Mouse (Mus musculus): ENCODE measurements around the gene Map7. TPM values are rescaled to one million over a fixed set of nuclear protein-coding genes. Genes with fewer than 3 reads are reported as not detected.

The Map7 gene
- polyA plus RNA-seq, 1 experiment = 0.01 TPM

- H3ac ChIP-seq (ENCODE audit: control insufficient read depth, insufficient read length) = no peak overlapping the region
- no peak overlapping the region for H3K4me2 ChIP-seq (ENCODE audit: low read depth)
- peaks cover 17% of the 10 kb centered on the region for H3K27me3 ChIP-seq (ENCODE audit: control insufficient read depth, insufficient read depth, insufficient read length)
- no peaks in the 10 kb centered on the region for H3K36me3 ChIP-seq (ENCODE audit: control insufficient read depth, insufficient read depth)
- H3K4me3 ChIP-seq = no peak overlapping the region
- H3K79me2 ChIP-seq (ENCODE audit: control insufficient read depth, insufficient read depth) = no peaks in the 10 kb centered on the region
- TF ChIP-seq MAX (IDR thresholded peaks at IDR 0.05; ENCODE audit: low read depth) (no peak), MYOG (IDR thresholded peaks at IDR 0.05; ENCODE audit: control insufficient read depth in 1 of 3, insufficient read depth in 1 of 3, insufficient read length in 2 of 3, low read depth in 2 of 3) (no peak), CEBPB (IDR thresholded peaks at IDR 0.05; ENCODE audit: insufficient read depth, poor library complexity, severe bottlenecking) (no peak), TCF12 (IDR thresholded peaks at IDR 0.05; ENCODE audit: insufficient read depth, poor library complexity, severe bottlenecking) (no peak), SRF (IDR thresholded peaks at IDR 0.05; ENCODE audit: control insufficient read depth, insufficient read length, low read depth) (no peak), E2F4 (IDR thresholded peaks at IDR 0.05; ENCODE audit: insufficient read depth) (no peak), POLR2AphosphoS2 (IDR thresholded peaks at IDR 0.05; ENCODE audit: insufficient read length, low read depth) (no peak), TCF3 (IDR thresholded peaks at IDR 0.05; ENCODE audit: insufficient read length, low read depth) (no peak), USF1 (IDR thresholded peaks at IDR 0.05; ENCODE audit: low read depth) (no peak), MYOD1 (IDR thresholded peaks at IDR 0.05; ENCODE audit: control insufficient read depth in 1 of 3, insufficient read length in 2 of 3, low read depth in 2 of 3) (no peak), POLR2A (IDR thresholded peaks at IDR 0.05; ENCODE audit: insufficient read length, low read depth) (no peak), REST (IDR thresholded peaks at IDR 0.05; ENCODE audit: insufficient read depth, insufficient read length) (no peak)
Measured at GRCm38 (mm10) chr10:20149835-20150355, 1.6 kb downstream of the Map7 start.

GRCm38 (mm10) chr10:20152131-20152530 is 3.9 kb downstream of the Map7 start:
- Histone ChIP-seq H3K4me2 (ENCODE audit: low read depth) (no peak overlapping the region), H3K27me3 (ENCODE audit: control insufficient read depth, insufficient read depth, insufficient read length) (peaks cover 22% of the 10 kb centered on the region), H3ac (ENCODE audit: control insufficient read depth, insufficient read length) (no peak overlapping the region), H3K4me3 (no peak overlapping the region), H3K79me2 (ENCODE audit: control insufficient read depth, insufficient read depth) (no peaks in the 10 kb centered on the region), H3K36me3 (ENCODE audit: control insufficient read depth, insufficient read depth) (no peaks in the 10 kb centered on the region)
- TF ChIP-seq E2F4 (IDR thresholded peaks at IDR 0.05; ENCODE audit: insufficient read depth) = no peak
- TF ChIP-seq POLR2AphosphoS2 (IDR thresholded peaks at IDR 0.05; ENCODE audit: insufficient read length, low read depth) = no peak
- TF ChIP-seq MAX (IDR thresholded peaks at IDR 0.05; ENCODE audit: low read depth) = no peak
- TF ChIP-seq CEBPB (IDR thresholded peaks at IDR 0.05; ENCODE audit: insufficient read depth, poor library complexity, severe bottlenecking) = no peak
- no peak for TF ChIP-seq SRF (IDR thresholded peaks at IDR 0.05; ENCODE audit: control insufficient read depth, insufficient read length, low read depth)
- TF ChIP-seq POLR2A (IDR thresholded peaks at IDR 0.05; ENCODE audit: insufficient read length, low read depth) = no peak
- TF ChIP-seq USF1 (IDR thresholded peaks at IDR 0.05; ENCODE audit: low read depth) = no peak
- no peak for TF ChIP-seq MYOD1 (IDR thresholded peaks at IDR 0.05; ENCODE audit: control insufficient read depth in 1 of 3, insufficient read length in 2 of 3, low read depth in 2 of 3)
- no peak for TF ChIP-seq TCF12 (IDR thresholded peaks at IDR 0.05; ENCODE audit: insufficient read depth, poor library complexity, severe bottlenecking)
- TF ChIP-seq REST (IDR thresholded peaks at IDR 0.05; ENCODE audit: insufficient read depth, insufficient read length) = no peak
- TF ChIP-seq MYOG (IDR thresholded peaks at IDR 0.05; ENCODE audit: control insufficient read depth in 1 of 3, insufficient read depth in 1 of 3, insufficient read length in 2 of 3, low read depth in 2 of 3) = no peak

GRCm38 (mm10) chr10:20153507-20153906 is 5.2 kb downstream of the Map7 start:
- TF ChIP-seq E2F4 (IDR thresholded peaks at IDR 0.05; ENCODE audit: insufficient read depth) (no peak), TCF12 (IDR thresholded peaks at IDR 0.05; ENCODE audit: insufficient read depth, poor library complexity, severe bottlenecking) (no peak), POLR2AphosphoS2 (IDR thresholded peaks at IDR 0.05; ENCODE audit: insufficient read length, low read depth) (no peak), REST (IDR thresholded peaks at IDR 0.05; ENCODE audit: insufficient read depth, insufficient read length) (no peak), CEBPB (IDR thresholded peaks at IDR 0.05; ENCODE audit: insufficient read depth, poor library complexity, severe bottlenecking) (no peak), USF1 (IDR thresholded peaks at IDR 0.05; ENCODE audit: low read depth) (no peak), MAX (IDR thresholded peaks at IDR 0.05; ENCODE audit: low read depth) (no peak)
- no peak overlapping the region for H3ac ChIP-seq (ENCODE audit: control insufficient read depth, insufficient read length)
- H3K36me3 ChIP-seq (ENCODE audit: control insufficient read depth, insufficient read depth) = no peaks in the 10 kb centered on the region
- no peak overlapping the region for H3K4me3 ChIP-seq
- H3K79me2 ChIP-seq (ENCODE audit: control insufficient read depth, insufficient read depth) = no peaks in the 10 kb centered on the region
- H3K27me3 ChIP-seq (ENCODE audit: control insufficient read depth, insufficient read depth, insufficient read length) = peaks cover 18% of the 10 kb centered on the region
- no peak overlapping the region for H3K4me2 ChIP-seq (ENCODE audit: low read depth)

GRCm38 (mm10) chr10:20155401-20155800 is 7.1 kb downstream of the Map7 start:
- H3K36me3 ChIP-seq (ENCODE audit: control insufficient read depth, insufficient read depth) = no peaks in the 10 kb centered on the region
- no peak overlapping the region for H3K4me2 ChIP-seq (ENCODE audit: low read depth)
- H3ac ChIP-seq (ENCODE audit: control insufficient read depth, insufficient read length) = no peak overlapping the region
- peaks cover 6% of the 10 kb centered on the region for H3K27me3 ChIP-seq (ENCODE audit: control insufficient read depth, insufficient read depth, insufficient read length)
- TF ChIP-seq MAX (IDR thresholded peaks at IDR 0.05; ENCODE audit: low read depth) (no peak), MYOD1 (IDR thresholded peaks at IDR 0.05; ENCODE audit: control insufficient read depth in 1 of 3, insufficient read length in 2 of 3, low read depth in 2 of 3) (no peak), USF1 (IDR thresholded peaks at IDR 0.05; ENCODE audit: low read depth) (no peak), REST (IDR thresholded peaks at IDR 0.05; ENCODE audit: insufficient read depth, insufficient read length) (no peak), SRF (IDR thresholded peaks at IDR 0.05; ENCODE audit: control insufficient read depth, insufficient read length, low read depth) (no peak), E2F4 (IDR thresholded peaks at IDR 0.05; ENCODE audit: insufficient read depth) (no peak)
- H3K4me3 ChIP-seq = no peak overlapping the region
- no peaks in the 10 kb centered on the region for H3K79me2 ChIP-seq (ENCODE audit: control insufficient read depth, insufficient read depth)

- Histone ChIP-seq H3K27me3 (ENCODE audit: control insufficient read depth, insufficient read depth, insufficient read length) (peaks cover 6% of the 10 kb centered on the region), H3K36me3 (ENCODE audit: control insufficient read depth, insufficient read depth) (no peaks in the 10 kb centered on the region), H3ac (ENCODE audit: control insufficient read depth, insufficient read length) (no peak overlapping the region)
Measured at GRCm38 (mm10) chr10:20157021-20157726, 8.9 kb downstream of the Map7 start.

More at GRCm38 (mm10) chr10:20157021-20157726, 8.9 kb downstream of the Map7 start:
- no peak overlapping the region for H3K4me3 ChIP-seq
- TF ChIP-seq TCF3 (IDR thresholded peaks at IDR 0.05; ENCODE audit: insufficient read length, low read depth) (no peak), CEBPB (IDR thresholded peaks at IDR 0.05; ENCODE audit: insufficient read depth, poor library complexity, severe bottlenecking) (no peak), POLR2A (IDR thresholded peaks at IDR 0.05; ENCODE audit: insufficient read length, low read depth) (no peak), USF1 (IDR thresholded peaks at IDR 0.05; ENCODE audit: low read depth) (no peak)
- H3K4me2 ChIP-seq (ENCODE audit: low read depth) = no peak overlapping the region
- no peaks in the 10 kb centered on the region for H3K79me2 ChIP-seq (ENCODE audit: control insufficient read depth, insufficient read depth)
